Mouse (Mus musculus): ENCODE measurements at regions not wholly inside any gene's neighbourhood (a gene's known extent, or its start where the extent isn't known, plus 50 kb on each side); places are given as distances from the start of the nearest gene placed in this dataset.
A peak's percentile ranks its signal among the peaks of the same experiment; 100 is the strongest.

- WGBS = 90% methylated on average over 4 of the region's 4 CpGs
- no peak for ATAC-seq (ENCODE audit: insufficient number of reproducible peaks, insufficient read depth, low FRiP score, low TSS enrichment, low read depth)
- H3K9ac ChIP-seq (replicated peaks) = no peak overlapping the region
- H3K9me3 ChIP-seq = no peaks in the 10 kb centered on the region
- H3K4me1 ChIP-seq (replicated peaks) = peaks cover 21% of the 10 kb centered on the region
- no peak overlapping the region for H3K4me2 ChIP-seq
- H3K36me3 ChIP-seq = no peaks in the 10 kb centered on the region
- no peaks in the 10 kb centered on the region for H3K27me3 ChIP-seq
- H3K27ac ChIP-seq = no peak overlapping the region
- H3K4me3 ChIP-seq (replicated peaks) = no peak overlapping the region
Observed at GRCm38 (mm10) chr13:113536306-113536705, 82.1 kb downstream of the Snx18 start.

- Histone ChIP-seq H3K4me1 (replicated peaks) (peaks cover 21% of the 10 kb centered on the region), H3K36me3 (no peaks in the 10 kb centered on the region), H3K27ac (peak overlapping the region; percentile 72), H3K9me3 (no peaks in the 10 kb centered on the region), H3K4me2 (no peak overlapping the region), H3K4me3 (replicated peaks) (no peak overlapping the region), H3K27me3 (no peaks in the 10 kb centered on the region), H3K9ac (replicated peaks) (no peak overlapping the region)
- ATAC-seq (ENCODE audit: insufficient number of reproducible peaks, insufficient read depth, low FRiP score, low TSS enrichment, low read depth) = peak; percentile 48; the same call in 1 of the 2 replicates
- WGBS = 33% methylated on average over 8 of the region's 8 CpGs
Observed at GRCm38 (mm10) chr13:113534664-113535455, 83.5 kb downstream of the Snx18 start.

DNA sequence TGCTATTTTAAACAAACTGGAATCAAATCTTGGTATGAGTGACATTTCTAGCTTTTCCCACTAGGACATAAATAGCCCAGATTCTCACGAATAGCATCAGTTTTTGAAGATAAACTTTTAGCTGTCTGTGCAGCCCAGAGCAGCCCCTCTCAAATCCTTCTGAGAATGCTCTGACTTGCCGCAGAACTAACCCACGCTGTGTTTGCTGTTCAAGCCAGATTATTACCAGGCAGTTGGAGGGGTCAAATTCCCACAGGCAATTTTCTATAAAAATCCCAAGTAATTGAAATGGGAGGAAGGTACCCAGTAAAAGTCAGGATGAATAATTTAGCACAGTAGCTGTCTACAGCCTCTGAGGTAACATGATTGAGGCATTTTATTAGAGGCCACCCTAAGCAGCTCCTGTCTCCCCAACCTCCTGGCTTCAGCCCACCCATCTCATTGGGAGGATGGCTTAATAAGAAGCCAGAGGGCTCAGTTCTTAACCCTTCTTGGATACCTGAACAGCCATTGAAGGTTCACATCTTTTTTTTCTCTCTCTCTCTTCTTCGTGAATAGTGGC lies 84.4 kb downstream of the Snx18 start:
- H3K27ac ChIP-seq = peak overlapping the region; percentile 72; the same call in 1 of the 2 replicates
- no peaks in the 10 kb centered on the region for H3K9me3 ChIP-seq
- H3K4me3 ChIP-seq (replicated peaks) = no peak overlapping the region
- no peak overlapping the region for H3K4me2 ChIP-seq
- no peak for ATAC-seq (ENCODE audit: insufficient number of reproducible peaks, insufficient read depth, low FRiP score, low TSS enrichment, low read depth)
- 35% methylated on average over 4 of the region's 4 CpGs for WGBS
- no peaks in the 10 kb centered on the region for H3K27me3 ChIP-seq
- no peak overlapping the region for H3K9ac ChIP-seq (replicated peaks)
- no peaks in the 10 kb centered on the region for H3K36me3 ChIP-seq
- H3K4me1 ChIP-seq (replicated peaks) = peaks cover 21% of the 10 kb centered on the region

- no peaks in the 10 kb centered on the region for H3K36me3 ChIP-seq
Observed at GRCm38 (mm10) chr13:113526997-113527396, 91.4 kb downstream of the Snx18 start.

GRCm38 (mm10) chr13:113523503-113523902 lies 94.9 kb downstream of the Snx18 start:
- no peak overlapping the region for H3K9ac ChIP-seq (replicated peaks)
- no peaks in the 10 kb centered on the region for H3K36me3 ChIP-seq
- no peaks in the 10 kb centered on the region for H3K9me3 ChIP-seq
- 81% methylated on average over 5 of the region's 5 CpGs for WGBS
- H3K4me3 ChIP-seq (replicated peaks) = no peak overlapping the region
- no peak overlapping the region for H3K27ac ChIP-seq
- no peaks in the 10 kb centered on the region for H3K27me3 ChIP-seq
- ATAC-seq (ENCODE audit: insufficient number of reproducible peaks, insufficient read depth, low FRiP score, low TSS enrichment, low read depth) = no peak
- H3K4me1 ChIP-seq (replicated peaks) = no peaks in the 10 kb centered on the region; the same call in 1 of the 2 replicates
- no peak overlapping the region for H3K4me2 ChIP-seq

More at GRCm38 (mm10) chr13:113526997-113527396, 91.4 kb downstream of the Snx18 start:
- no peaks in the 10 kb centered on the region for H3K27me3 ChIP-seq
- H3K27ac ChIP-seq = no peak overlapping the region
- no peaks in the 10 kb centered on the region for H3K4me1 ChIP-seq (replicated peaks)
- no peak overlapping the region for H3K4me3 ChIP-seq (replicated peaks)
- no peak overlapping the region for H3K9ac ChIP-seq (replicated peaks)
- no peak for ATAC-seq (ENCODE audit: insufficient number of reproducible peaks, insufficient read depth, low FRiP score, low TSS enrichment, low read depth)
- H3K9me3 ChIP-seq = no peaks in the 10 kb centered on the region
- WGBS = 78% methylated on average over 6 of the region's 6 CpGs
- no peak overlapping the region for H3K4me2 ChIP-seq

DNA sequence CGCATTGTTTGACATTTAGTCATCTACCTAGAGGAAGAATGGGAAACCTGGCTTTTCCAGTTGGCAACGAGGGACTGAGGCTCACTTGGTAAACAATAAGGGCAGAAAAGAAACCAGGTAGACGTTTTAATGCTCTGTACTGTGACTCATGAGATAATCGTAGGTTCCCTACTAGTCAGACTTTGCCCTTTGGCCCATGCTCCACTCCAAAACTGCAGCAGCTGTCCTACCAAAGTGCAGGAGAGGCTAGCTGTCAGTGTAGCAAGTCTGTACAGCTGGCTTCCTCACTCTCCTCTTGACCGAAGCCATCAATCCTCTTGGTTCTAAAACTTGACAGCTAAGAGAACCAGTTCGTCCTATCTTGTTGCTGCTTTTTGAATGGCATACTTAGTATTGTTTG lies 100.2 kb downstream of the Snx18 start:
- no peak overlapping the region for H3K9ac ChIP-seq (replicated peaks)
- no peaks in the 10 kb centered on the region for H3K36me3 ChIP-seq
- 76% methylated on average over 6 of the region's 6 CpGs for WGBS
- peaks cover 16% of the 10 kb centered on the region for H3K4me1 ChIP-seq (replicated peaks)
- H3K27ac ChIP-seq = no peak overlapping the region
- no peaks in the 10 kb centered on the region for H3K27me3 ChIP-seq
- no peak for ATAC-seq (ENCODE audit: insufficient number of reproducible peaks, insufficient read depth, low FRiP score, low TSS enrichment, low read depth)
- no peak overlapping the region for H3K4me3 ChIP-seq (replicated peaks)
- H3K4me2 ChIP-seq = no peak overlapping the region
- 0 out of 2 replicates have a peak, but pooled peaks cover 4% of the 10 kb centered on the region for H3K9me3 ChIP-seq

DNA sequence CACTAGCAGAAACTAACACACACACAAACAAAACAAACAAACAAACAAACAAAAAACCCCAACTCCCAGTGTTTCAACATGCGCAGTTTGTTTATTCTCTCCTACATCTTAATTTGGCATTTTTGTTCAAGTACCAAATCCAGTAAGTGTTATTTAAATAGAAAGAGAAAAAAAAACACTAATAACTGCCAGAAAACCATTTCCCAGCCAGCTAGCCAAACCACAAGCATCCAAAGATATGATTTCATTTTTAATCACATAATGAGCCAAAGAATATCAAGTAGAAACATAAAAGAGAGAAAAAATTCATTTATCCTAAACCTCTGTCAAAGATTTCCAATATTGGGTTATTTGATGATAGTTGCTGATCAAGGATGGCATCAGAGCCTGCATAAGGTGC lies 102.3 kb downstream of the Snx18 start:
- Histone ChIP-seq H3K4me1 (replicated peaks) (peaks cover 16% of the 10 kb centered on the region), H3K36me3 (no peaks in the 10 kb centered on the region), H3K9me3 (0 out of 2 replicates have a peak, but pooled peaks cover 4% of the 10 kb centered on the region), H3K27ac (no peak overlapping the region), H3K4me2 (no peak overlapping the region), H3K9ac (replicated peaks) (no peak overlapping the region), H3K27me3 (no peaks in the 10 kb centered on the region), H3K4me3 (replicated peaks) (no peak overlapping the region)
- no peak for ATAC-seq (ENCODE audit: insufficient number of reproducible peaks, insufficient read depth, low FRiP score, low TSS enrichment, low read depth)
- 93% methylated on average over 1 of the region's 1 CpGs for WGBS

DNA sequence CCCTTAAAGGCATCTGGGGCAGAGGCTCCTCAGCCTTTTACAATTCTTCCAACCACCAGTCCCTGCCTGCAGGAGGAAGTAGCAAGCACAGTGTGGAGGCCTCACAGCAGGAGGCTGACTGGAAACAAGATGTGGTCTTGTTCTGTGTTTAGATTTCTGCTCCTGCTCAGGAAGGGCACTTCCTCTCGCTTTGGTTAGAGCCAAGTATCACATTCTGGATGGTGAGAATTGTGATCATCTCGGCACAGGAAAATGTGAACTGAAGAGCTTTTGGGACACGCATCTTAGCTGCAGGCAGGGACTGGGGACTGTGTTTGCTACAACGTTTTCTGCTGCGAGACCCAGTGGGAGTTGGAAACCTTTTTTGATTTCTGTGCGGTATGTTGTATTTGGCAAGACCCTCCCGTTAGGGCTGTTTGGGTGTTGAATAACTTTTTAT lies 103.2 kb downstream of the Snx18 start:
- H3K4me1 ChIP-seq (replicated peaks) = peaks cover 16% of the 10 kb centered on the region
- peak overlapping the region; percentile 30 for H3K4me2 ChIP-seq
- ATAC-seq (ENCODE audit: insufficient number of reproducible peaks, insufficient read depth, low FRiP score, low TSS enrichment, low read depth) = no peak
- H3K27me3 ChIP-seq = no peaks in the 10 kb centered on the region
- H3K36me3 ChIP-seq = no peaks in the 10 kb centered on the region
- peak overlapping the region; percentile 79 for H3K27ac ChIP-seq
- 25% methylated on average over 7 of the region's 7 CpGs for WGBS
- H3K9me3 ChIP-seq = 0 out of 2 replicates have a peak, but pooled peaks cover 4% of the 10 kb centered on the region
- no peak overlapping the region for H3K4me3 ChIP-seq (replicated peaks)
- no peak overlapping the region for H3K9ac ChIP-seq (replicated peaks)

DNA sequence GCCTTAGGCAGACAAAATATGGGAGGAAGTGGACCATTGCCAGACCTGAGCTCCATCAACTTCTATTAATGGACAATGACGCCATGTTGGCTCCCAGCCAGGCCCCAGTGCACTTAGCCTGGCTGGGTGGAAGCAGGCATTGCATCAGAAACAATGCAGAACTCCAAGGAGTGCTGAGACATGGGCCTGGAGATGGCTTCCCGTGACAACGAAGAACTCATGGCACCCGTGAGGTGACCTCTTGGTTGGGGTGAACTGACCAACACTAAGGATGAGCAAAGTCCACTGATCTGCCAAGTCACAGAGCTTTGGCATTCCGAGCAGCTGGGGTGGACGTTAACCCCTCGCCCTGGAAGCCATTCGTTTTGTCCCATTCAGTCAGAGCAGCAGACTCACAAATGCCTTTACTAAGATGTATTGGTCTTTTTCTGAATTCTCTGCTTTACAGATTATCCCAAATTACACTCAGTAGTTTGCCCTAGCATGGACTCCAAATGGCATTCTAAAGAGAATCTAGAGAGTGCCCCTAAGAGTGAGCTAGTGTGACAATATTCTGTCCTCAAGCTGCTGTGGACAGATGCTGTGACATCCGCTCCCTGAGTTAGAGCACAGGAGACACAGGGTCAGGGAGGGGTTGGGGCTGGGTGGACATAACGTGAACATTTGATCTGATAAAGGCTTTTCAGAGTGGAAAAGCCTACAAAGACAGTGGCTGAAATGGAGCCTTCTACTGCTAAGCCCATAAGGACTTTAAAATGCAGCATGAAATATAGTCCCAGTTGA lies 108.8 kb downstream of the Snx18 start:
- H3K27me3 ChIP-seq = no peaks in the 10 kb centered on the region
- H3K27ac ChIP-seq = no peak overlapping the region
- 64% methylated on average over 10 of the region's 10 CpGs for WGBS
- H3K9ac ChIP-seq (replicated peaks) = no peak overlapping the region
- no peak for ATAC-seq (ENCODE audit: insufficient number of reproducible peaks, insufficient read depth, low FRiP score, low TSS enrichment, low read depth)
- H3K4me2 ChIP-seq = no peak overlapping the region
- H3K4me1 ChIP-seq (replicated peaks) = peaks cover 10% of the 10 kb centered on the region
- no peak overlapping the region for H3K4me3 ChIP-seq (replicated peaks)
- 0 out of 2 replicates have a peak, but pooled peaks cover 4% of the 10 kb centered on the region for H3K9me3 ChIP-seq
- H3K36me3 ChIP-seq = no peaks in the 10 kb centered on the region

GRCm38 (mm10) chr13:113508124-113508728 lies 110.1 kb downstream of the Snx18 start:
- H3K4me3 ChIP-seq (replicated peaks) = no peak overlapping the region
- H3K36me3 ChIP-seq = no peaks in the 10 kb centered on the region
- no peak overlapping the region for H3K4me2 ChIP-seq
- H3K9ac ChIP-seq (replicated peaks) = no peak overlapping the region
- ATAC-seq (ENCODE audit: insufficient number of reproducible peaks, insufficient read depth, low FRiP score, low TSS enrichment, low read depth) = no peak
- no peaks in the 10 kb centered on the region for H3K27me3 ChIP-seq
- H3K4me1 ChIP-seq (replicated peaks) = peaks cover 7% of the 10 kb centered on the region
- 86% methylated on average over 11 of the region's 11 CpGs for WGBS
- no peaks in the 10 kb centered on the region for H3K9me3 ChIP-seq
- H3K27ac ChIP-seq = no peak overlapping the region

DNA sequence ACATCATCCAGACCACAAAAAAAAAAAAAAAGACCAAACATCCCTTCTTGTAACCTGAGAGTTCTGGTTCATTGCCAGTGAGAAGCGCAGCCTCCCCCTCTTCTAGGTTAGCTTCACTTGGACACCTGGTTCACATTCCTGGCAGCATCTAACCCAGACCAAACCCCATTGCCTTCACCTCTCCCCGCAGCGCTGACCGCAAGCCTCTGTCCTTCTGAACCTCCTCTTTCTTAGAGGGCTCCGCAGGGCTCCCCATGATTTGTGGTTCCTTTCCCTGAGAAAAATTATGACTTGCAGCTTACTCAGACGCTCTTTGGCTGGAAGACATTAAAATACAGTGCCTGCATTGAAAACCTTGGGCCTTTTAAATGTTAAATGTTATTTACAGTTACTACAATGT lies 115.8 kb downstream of the Snx18 start:
- Histone ChIP-seq H3K9ac (replicated peaks) (no peak overlapping the region), H3K27ac (0 out of 2 replicates have a peak overlapping the region, but pooled peaks have one; percentile 13), H3K4me1 (replicated peaks) (peaks cover 3% of the 10 kb centered on the region; the same call in 1 of the 2 replicates), H3K4me3 (replicated peaks) (no peak overlapping the region), H3K4me2 (no peak overlapping the region), H3K9me3 (no peaks in the 10 kb centered on the region), H3K36me3 (no peaks in the 10 kb centered on the region), H3K27me3 (no peaks in the 10 kb centered on the region)
- ATAC-seq (ENCODE audit: insufficient number of reproducible peaks, insufficient read depth, low FRiP score, low TSS enrichment, low read depth) = 0 out of 2 replicates have a peak, but pooled peaks have one; percentile 42
- 44% methylated on average over 6 of the region's 6 CpGs for WGBS
